Mouse (Mus musculus) hindbrain, postnatal 0 days (tissue): Measurements from ENCODE around the gene 0610012G03Rik. TPM values are rescaled to one million over a fixed set of nuclear protein-coding genes. Genes with fewer than 3 reads are reported as not detected.
"Not testable (repeated sequence)": the region's sequence is repeated elsewhere in the genome, so short reads cannot be mapped to it uniquely, and the experiment has no call there.

Experiments used
- ATAC-seq: fragments of 200-750 bp; cut with Nextera tagmentation; 2 replicates; pipeline ENCODE4 v1.8.0; 2017; ENCODE audit warnings: mild to moderate bottlenecking, moderate TSS enrichment, moderate library complexity
- DNase-seq: peaks from one replicate; pipeline ENCODE4 v3.0.0-alpha.2; 2015; ENCODE audit warnings: low spot score
- H3K27ac ChIP-seq: fragments of 300-500 bp; sonication (generic); 2 replicates; pipeline ENCODE4 v1.5.1; 2014; ENCODE audit warnings: mild to moderate bottlenecking
- H3K27me3 ChIP-seq: fragments of 300-500 bp; sonication (generic); 2 replicates; pipeline ENCODE4 v1.6.1; 2014; ENCODE audit warnings: low read length, mixed read lengths; ENCODE audit not compliant: insufficient read depth
- H3K36me3 ChIP-seq: fragments of 300-500 bp; sonication (generic); 2 replicates; pipeline ENCODE4 v1.6.1; 2014; ENCODE audit warnings: low read length, mixed read lengths; ENCODE audit not compliant: insufficient read depth
- H3K4me1 ChIP-seq: fragments of 300-500 bp; sonication (generic); 2 replicates; pipeline ENCODE4 v1.6.1; 2014; ENCODE audit warnings: antibody characterized with exemption, low read length, mixed read lengths; ENCODE audit not compliant: insufficient read depth
- H3K4me2 ChIP-seq: fragments of 300-500 bp; sonication (generic); 2 replicates; pipeline ENCODE4 v1.6.1; 2014; ENCODE audit warnings: low read depth, mild to moderate bottlenecking, low read length, moderate library complexity, mixed read lengths
- H3K4me3 ChIP-seq: fragments of 300-500 bp; sonication (generic); 2 replicates; pipeline ENCODE4 v1.5.1; 2014; ENCODE audit warnings: low read length
- H3K9ac ChIP-seq: fragments of 300-500 bp; sonication (generic); replicated peaks from 2 replicates; pipeline ENCODE4 v1.6.1; 2014; ENCODE audit warnings: mild to moderate bottlenecking, low read length, moderate library complexity, mixed read lengths
- H3K9me3 ChIP-seq: fragments of 300-500 bp; sonication (generic); 2 replicates; pipeline ENCODE4 v1.6.1; 2016; ENCODE audit warnings: low read length, mixed read lengths
- CTCF ChIP-seq: IDR thresholded peaks from 2 replicates; pipeline ENCODE4 v1.5.1; 2016; ENCODE audit warnings: antibody characterized with exemption, control low read depth, low read depth
- WGBS: fragments of 180-500 bp; shearing (Covaris S2); extraction: QIAGEN DNeasy Blood & Tissue Kit; methylation state at CpG from one replicate; pipeline ENCODE4 v1.1.7; 2014; 5-methylcytosine and 5-hydroxymethylcytosine counted together
- polyA plus RNA-seq: library from polyadenylated mRNA; unstranded; fragments of >200 nt; fragmentation: Nextera tagmentation; extraction: Ambion mirVana; gene quantifications from 2 replicates; pipeline ENCODE4 v1.2.1, GENCODE M21; 2015
- total RNA-seq: library from RNA; depleted of rRNA; stranded (reverse); fragments of >200 nt; gene quantifications from 2 replicates; pipeline ENCODE4 v1.2.3, GENCODE M21; 2014

The 0610012G03Rik gene
- total and polyA plus RNA-seq, 2 experiments from 2014 or later, result 111 to 144 TPM

GRCm38 (mm10) chr16:31975258-31975657 lies 27.0 kb upstream of the 0610012G03Rik start:
- DNase-seq (no peak), ATAC-seq (no peak)
- Histone ChIP-seq H3K4me1 (no peaks in the 10 kb centered on the region), H3K27ac (no peak overlapping the region), H3K4me2 (no peak overlapping the region), H3K9me3 (no peaks in the 10 kb centered on the region), H3K27me3 (no peaks in the 10 kb centered on the region), H3K9ac (no peak overlapping the region), H3K4me3 (no peak overlapping the region), H3K36me3 (peaks cover 27% of the 10 kb centered on the region)
- no peak for TF ChIP-seq CTCF
- 90% methylated on average over 4 of the region's 4 CpGs for WGBS

- DNase-seq, result no peak
- ATAC-seq, result no peak
- Histone ChIP-seq H3K27ac (no peak overlapping the region), H3K9ac (no peak overlapping the region), H3K4me1 (no peaks in the 10 kb centered on the region), H3K4me3 (no peak overlapping the region), H3K9me3 (no peaks in the 10 kb centered on the region), H3K4me2 (no peak overlapping the region), H3K27me3 (no peaks in the 10 kb centered on the region), H3K36me3 (peaks cover 38% of the 10 kb centered on the region)
- 79% methylated on average over 7 of the region's 7 CpGs for WGBS
- no peak for TF ChIP-seq CTCF
Observed at GRCm38 (mm10) chr16:31963224-31963623, 14.9 kb upstream of the 0610012G03Rik start.

DNA sequence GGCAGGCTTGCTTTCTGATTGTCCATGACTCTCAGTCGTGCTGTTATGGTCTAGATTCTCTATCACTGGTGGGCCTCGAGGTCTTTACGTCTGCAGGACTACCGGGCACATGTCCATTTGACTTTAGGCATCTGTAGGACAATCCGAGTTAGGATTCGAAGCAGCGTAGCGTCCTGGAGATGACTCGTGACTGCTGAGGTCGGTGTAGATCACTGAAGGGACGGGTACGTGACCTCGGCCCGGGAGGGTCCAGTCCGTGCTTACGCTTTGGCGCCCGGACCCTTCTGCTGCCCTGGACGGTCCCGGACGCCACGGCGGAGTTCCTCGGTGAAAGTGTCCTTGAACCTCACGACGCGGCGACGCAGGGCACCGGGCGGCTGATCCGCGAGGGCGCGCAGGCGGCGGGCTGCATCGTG lies 385 bp downstream of the 0610012G03Rik start:
- peak overlapping the region; percentile 91 for H3K4me3 ChIP-seq
- TF ChIP-seq CTCF, result no peak
- H3K36me3 ChIP-seq, result no peaks in the 10 kb centered on the region
- under 1% methylated on average over 31 of the region's 38 CpGs for WGBS
- peaks cover 24% of the 10 kb centered on the region for H3K4me1 ChIP-seq
- ATAC-seq (no peak), DNase-seq (no peak)
- no peaks in the 10 kb centered on the region for H3K27me3 ChIP-seq
- H3K4me2 ChIP-seq, result peak overlapping the region; percentile 94
- peak overlapping the region; percentile 95 for H3K27ac ChIP-seq
- H3K9me3 ChIP-seq, result no peaks in the 10 kb centered on the region
- H3K9ac ChIP-seq, result peak overlapping the region; percentile 92

DNA sequence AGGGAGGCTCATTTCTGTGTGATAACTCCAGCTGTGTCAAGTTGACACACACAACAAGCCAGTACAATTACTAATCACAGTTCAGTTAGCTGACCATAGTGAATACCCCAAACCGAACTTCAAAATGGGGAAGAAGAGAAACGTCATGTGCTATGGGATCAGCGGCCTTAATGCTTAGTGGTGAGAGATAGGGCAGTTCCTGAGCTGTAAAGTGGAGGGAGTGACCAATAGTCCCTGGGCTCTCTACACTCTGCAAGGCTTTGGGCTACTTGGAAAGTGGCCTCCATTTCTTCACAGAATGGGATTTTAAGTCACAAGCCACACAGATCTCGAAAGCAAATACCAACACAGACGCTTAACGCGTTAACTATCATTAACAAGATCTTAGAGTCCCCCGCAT lies 961 bp downstream of the 0610012G03Rik start:
- no peak for TF ChIP-seq CTCF
- DNase-seq, result no peak
- H3K4me2 ChIP-seq, result peak overlapping the region; percentile 94
- no peaks in the 10 kb centered on the region for H3K9me3 ChIP-seq
- H3K36me3 ChIP-seq, result no peaks in the 10 kb centered on the region
- H3K27ac ChIP-seq, result peak overlapping the region; percentile 95
- WGBS, result 38% methylated on average over 8 of the region's 8 CpGs
- peak overlapping the region; percentile 92 for H3K9ac ChIP-seq
- peak overlapping the region; percentile 91 for H3K4me3 ChIP-seq
- no peak for ATAC-seq
- peaks cover 24% of the 10 kb centered on the region for H3K4me1 ChIP-seq
- no peaks in the 10 kb centered on the region for H3K27me3 ChIP-seq

GRCm38 (mm10) chr16:31945986-31946385 lies 2.3 kb downstream of the 0610012G03Rik start:
- H3K9ac ChIP-seq, H3K27ac ChIP-seq, ATAC-seq, H3K4me3 ChIP-seq, DNase-seq, H3K36me3 ChIP-seq, H3K27me3 ChIP-seq, H3K9me3 ChIP-seq: not testable (repeated sequence)
- WGBS, result 83% methylated on average over 6 of the region's 6 CpGs
- H3K4me2 ChIP-seq, result peak overlapping the region; percentile 94; the same call in 1 of the 2 replicates
- H3K4me1 ChIP-seq, result peaks cover 24% of the 10 kb centered on the region

- no peak overlapping the region for H3K4me2 ChIP-seq
- H3K4me1 ChIP-seq, result peaks cover 24% of the 10 kb centered on the region
- H3K36me3 ChIP-seq, result no peaks in the 10 kb centered on the region
- ATAC-seq, result no peak
- no peaks in the 10 kb centered on the region for H3K9me3 ChIP-seq
- no peak for DNase-seq
- no peak overlapping the region for H3K9ac ChIP-seq
- H3K4me3 ChIP-seq, result no peak overlapping the region
- H3K27me3 ChIP-seq, result no peaks in the 10 kb centered on the region
- TF ChIP-seq CTCF, result no peak
- WGBS, result 89% methylated on average over 6 of the region's 6 CpGs
- H3K27ac ChIP-seq, result no peak overlapping the region
Observed at GRCm38 (mm10) chr16:31945372-31945771, 2.9 kb downstream of the 0610012G03Rik start.

DNA sequence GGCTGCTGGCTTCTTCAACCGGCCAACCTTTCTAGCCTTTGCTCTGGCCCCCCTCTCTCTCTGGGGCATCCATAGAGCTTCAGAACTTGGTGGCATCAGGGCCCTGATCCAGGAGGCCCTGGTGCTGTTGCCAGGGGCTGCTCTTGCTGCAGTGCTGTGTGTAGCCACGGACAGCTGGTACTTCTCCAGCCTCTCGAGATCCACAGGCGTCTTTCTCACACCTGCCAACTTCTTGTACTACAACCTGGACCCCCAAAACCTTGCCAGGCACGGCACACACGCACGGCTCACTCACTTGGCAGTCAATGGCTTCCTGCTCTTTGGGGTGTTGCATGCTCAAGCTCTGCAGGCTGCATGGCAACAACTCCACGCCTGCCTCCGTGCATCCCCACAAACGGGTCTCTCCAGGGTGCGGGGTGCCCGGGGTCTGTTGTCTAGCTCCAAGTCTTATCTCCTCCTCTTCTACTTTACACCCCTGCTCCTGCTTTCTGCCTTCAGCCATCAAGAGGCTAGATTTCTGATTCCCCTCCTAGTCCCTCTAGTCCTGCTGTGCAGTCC lies 3.5 kb downstream of the 0610012G03Rik start:
- WGBS, result 74% methylated on average over 12 of the region's 12 CpGs
- ATAC-seq (no peak), DNase-seq (no peak)
- TF ChIP-seq CTCF, result no peak
- Histone ChIP-seq H3K36me3 (no peaks in the 10 kb centered on the region), H3K4me1 (peaks cover 24% of the 10 kb centered on the region), H3K9me3 (no peaks in the 10 kb centered on the region), H3K27me3 (no peaks in the 10 kb centered on the region), H3K27ac (no peak overlapping the region), H3K4me3 (no peak overlapping the region), H3K9ac (no peak overlapping the region), H3K4me2 (no peak overlapping the region)
